Mouse (Mus musculus): ENCODE measurements at regions not wholly inside any gene's neighbourhood (a gene's known extent, or its start where the extent isn't known, plus 50 kb on each side); places are given as distances from the start of the nearest gene placed in this dataset.

- no peak for DNase-seq (ENCODE audit: low spot score in 2 of 2)
Measured at GRCm38 (mm10) chr14:110276192-110276591, 478.8 kb downstream of the Slitrk6 start.

- DNase-seq (ENCODE audit: low spot score in 2 of 2), result no peak
Measured at GRCm38 (mm10) chr14:110271270-110271669, 483.7 kb downstream of the Slitrk6 start.

GRCm38 (mm10) chr14:110244466-110244865 lies 510.5 kb downstream of the Slitrk6 start:
- no peak for DNase-seq (ENCODE audit: low spot score in 2 of 2)

GRCm38 (mm10) chr14:110243549-110243948 lies 511.4 kb downstream of the Slitrk6 start:
- no peak for DNase-seq (ENCODE audit: low spot score in 2 of 2)

- no peak for DNase-seq (ENCODE audit: low spot score in 2 of 2)
Measured at GRCm38 (mm10) chr14:110238800-110239199, 516.1 kb downstream of the Slitrk6 start.

- no peak for DNase-seq (ENCODE audit: low spot score in 2 of 2)
Measured at GRCm38 (mm10) chr14:110224678-110225446, 530.1 kb downstream of the Slitrk6 start.

- no peak for DNase-seq (ENCODE audit: low spot score in 2 of 2)
Measured at GRCm38 (mm10) chr14:110190987-110191607, 563.9 kb downstream of the Slitrk6 start.

- DNase-seq (ENCODE audit: low spot score in 2 of 2), result no peak
Measured at GRCm38 (mm10) chr14:110190471-110190870, 564.5 kb downstream of the Slitrk6 start.

GRCm38 (mm10) chr14:110179166-110179565 lies 575.8 kb downstream of the Slitrk6 start:
- no peak for DNase-seq (ENCODE audit: low spot score in 2 of 2)

GRCm38 (mm10) chr14:110171162-110172117 lies 583.5 kb downstream of the Slitrk6 start:
- no peak for DNase-seq (ENCODE audit: low spot score in 2 of 2)

GRCm38 (mm10) chr14:110168632-110169031 lies 586.3 kb downstream of the Slitrk6 start:
- DNase-seq (ENCODE audit: low spot score in 2 of 2), result no peak

- DNase-seq (ENCODE audit: low spot score in 2 of 2), result no peak
Measured at GRCm38 (mm10) chr14:110128265-110128664, 626.7 kb downstream of the Slitrk6 start.

- no peak for DNase-seq (ENCODE audit: low spot score in 2 of 2)
Measured at GRCm38 (mm10) chr14:110125936-110126710, 628.8 kb downstream of the Slitrk6 start.

GRCm38 (mm10) chr14:110122710-110123109 lies 632.2 kb downstream of the Slitrk6 start:
- no peak for DNase-seq (ENCODE audit: low spot score in 2 of 2)

- no peak for DNase-seq (ENCODE audit: low spot score in 2 of 2)
Measured at GRCm38 (mm10) chr14:110115578-110115977, 639.4 kb downstream of the Slitrk6 start.

GRCm38 (mm10) chr14:110100852-110101251 lies 654.1 kb downstream of the Slitrk6 start:
- DNase-seq (ENCODE audit: low spot score in 2 of 2), result no peak

- DNase-seq (ENCODE audit: low spot score in 2 of 2), result no peak
Measured at GRCm38 (mm10) chr14:110078351-110078750, 676.6 kb downstream of the Slitrk6 start.

GRCm38 (mm10) chr14:110047748-110048147 lies 707.2 kb downstream of the Slitrk6 start:
- no peak for DNase-seq (ENCODE audit: low spot score in 2 of 2)

- no peak for DNase-seq (ENCODE audit: low spot score in 2 of 2)
Measured at GRCm38 (mm10) chr14:110043211-110043610, 711.7 kb downstream of the Slitrk6 start.

- no peak for DNase-seq (ENCODE audit: low spot score in 2 of 2)
Measured at GRCm38 (mm10) chr14:110021812-110022211, 733.1 kb downstream of the Slitrk6 start.

GRCm38 (mm10) chr14:110015126-110015525 lies 739.8 kb downstream of the Slitrk6 start:
- DNase-seq (ENCODE audit: low spot score in 2 of 2), result no peak

All from frontal cortex, postnatal 25 days (tissue).